Comparison of ENCODE assay signal across 16 mouse cellular contexts in genomic region chr14:30821136-30821535, GRCm38 (mm10). TPM values are rescaled to one million over a fixed set of nuclear protein-coding genes. Genes with fewer than 3 reads are reported as not detected.
"Had no signal": no experiment of that assay in that cellular context is flagged by ENCODE, and none has a peak within 500 bp of the region (broad histone marks: within the 10 kb centered on the region; RNA-seq: fewer than 3 reads in every experiment).

No protein-coding gene starts in this region.

- H3K4me2 ChIP-seq: liver, embryonic 11.5 days; liver, embryonic 15.5 days; midbrain, embryonic 12.5 days; midbrain, embryonic 15.5 days; neural tube, embryonic 12.5 days; neural tube, embryonic 15.5 days; stomach, embryonic 15.5 days had no signal

- H3K27me3 ChIP-seq: liver, embryonic 15.5 days; midbrain, embryonic 12.5 days; midbrain, embryonic 15.5 days; neural tube, embryonic 12.5 days; neural tube, embryonic 15.5 days; stomach, embryonic 15.5 days had no signal

- H3K27ac ChIP-seq: liver, embryonic 15.5 days; macrophage; midbrain, embryonic 12.5 days; midbrain, embryonic 15.5 days; neural tube, embryonic 12.5 days; neural tube, embryonic 15.5 days; stomach, embryonic 15.5 days had no signal

- H3K9ac ChIP-seq: liver, embryonic 15.5 days; midbrain, embryonic 12.5 days; midbrain, embryonic 15.5 days; neural tube, embryonic 12.5 days; neural tube, embryonic 15.5 days; stomach, embryonic 15.5 days had no signal

- H3K9me3 ChIP-seq: liver, embryonic 15.5 days; midbrain, embryonic 12.5 days; midbrain, embryonic 15.5 days; neural tube, embryonic 12.5 days; neural tube, embryonic 15.5 days; stomach, embryonic 15.5 days had no signal

- DNase-seq: kidney, adult 9 months; kidney, postnatal 14 days; kidney, postnatal 4 days; left cerebral cortex, postnatal 4 days; lung, adult 2 months; right cerebral cortex, postnatal 25 days; spleen, adult 18-20 months; thymus, postnatal 25 days had no signal

- ATAC-seq: midbrain, embryonic 15.5 days had no signal

- H3K4me3 ChIP-seq: liver, embryonic 15.5 days; midbrain, embryonic 12.5 days; midbrain, embryonic 15.5 days; neural tube, embryonic 12.5 days; neural tube, embryonic 15.5 days; stomach, embryonic 15.5 days had no signal

RNA-seq across cellular contexts. Expression of gene Mustn1, which starts 57.9 kb away (rescaled TPM):
- polyA plus RNA-seq: macrophage had no signal
